Mouse (Mus musculus): ENCODE results near the gene Rapgef4. TPM values are rescaled to one million over a fixed set of nuclear protein-coding genes. Genes with fewer than 3 reads are reported as not detected.

Rapgef4 gene
- polyA plus RNA-seq, 1 experiment from 2014 or later: 2.9 TPM

DNA sequence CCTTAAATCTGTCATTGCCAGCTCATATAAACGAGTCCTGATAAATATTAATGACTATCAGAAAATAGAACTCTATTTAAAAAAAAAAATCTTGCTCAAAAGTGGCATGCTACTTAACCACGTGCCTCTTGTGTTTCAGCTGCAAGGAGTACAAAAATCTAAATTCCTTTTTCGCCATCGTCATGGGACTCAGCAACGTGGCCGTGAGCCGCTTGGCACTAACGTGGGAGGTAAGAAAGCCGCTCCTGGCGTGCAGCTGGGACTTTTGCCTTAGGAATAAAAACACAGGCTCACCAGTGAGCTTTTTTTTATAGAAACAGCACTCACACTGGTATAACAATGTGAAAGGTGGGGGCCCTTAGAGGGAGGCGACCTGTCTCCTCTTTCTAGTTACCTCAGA is 257.9 kb downstream of the Rapgef4 start:
- H3K4me1 ChIP-seq (replicated peaks; ENCODE audit: control insufficient read depth, insufficient read depth, low read length): no peaks in the 10 kb centered on the region
- ATAC-seq (ENCODE audit: low FRiP score) (no peak), DNase-seq (ENCODE audit: low spot score) (no peak)
- 77% methylated on average over 11 of the region's 11 CpGs for WGBS
- H3K27me3 ChIP-seq (ENCODE audit: control insufficient read depth, insufficient read depth, low read length): no peaks in the 10 kb centered on the region
- no peaks in the 10 kb centered on the region for H3K36me3 ChIP-seq (ENCODE audit: control insufficient read depth, insufficient read depth, low read length)
- no peak overlapping the region for H3K4me2 ChIP-seq (replicated peaks; ENCODE audit: low read depth, low read length)
- no peak overlapping the region for H3K9ac ChIP-seq (ENCODE audit: low read depth, low read length)
- H3K4me3 ChIP-seq (ENCODE audit: low read depth, low read length): no peak overlapping the region
- H3K9me3 ChIP-seq (ENCODE audit: control insufficient read depth, low read length): no peaks in the 10 kb centered on the region
- H3K27ac ChIP-seq (ENCODE audit: low read depth, low read length): no peak overlapping the region

DNA sequence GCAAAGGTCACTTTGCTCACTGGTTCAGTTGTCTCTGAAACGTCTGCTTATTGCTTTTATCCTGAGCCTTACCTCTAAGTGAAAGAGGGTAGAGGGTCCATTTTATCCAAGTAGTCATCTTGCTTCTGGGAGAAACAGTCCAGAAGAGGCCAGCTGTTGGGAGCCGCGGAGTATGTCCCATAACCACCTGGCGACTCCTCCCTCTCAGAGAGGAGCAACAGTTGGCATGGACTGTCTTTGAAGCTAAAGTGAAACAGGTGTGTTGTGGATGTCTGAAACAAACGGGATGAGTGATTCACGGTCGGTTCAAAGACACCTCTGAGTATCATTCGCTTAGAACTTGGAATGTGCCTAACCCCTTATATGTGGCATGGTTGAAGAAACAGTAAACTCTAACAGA is 258.4 kb downstream of the Rapgef4 start:
- Histone ChIP-seq H3K9me3 (ENCODE audit: control insufficient read depth, low read length) (no peaks in the 10 kb centered on the region), H3K27ac (ENCODE audit: low read depth, low read length) (no peak overlapping the region), H3K4me3 (ENCODE audit: low read depth, low read length) (no peak overlapping the region), H3K36me3 (ENCODE audit: control insufficient read depth, insufficient read depth, low read length) (no peaks in the 10 kb centered on the region), H3K4me1 (replicated peaks; ENCODE audit: control insufficient read depth, insufficient read depth, low read length) (no peaks in the 10 kb centered on the region), H3K4me2 (replicated peaks; ENCODE audit: low read depth, low read length) (no peak overlapping the region), H3K27me3 (ENCODE audit: control insufficient read depth, insufficient read depth, low read length) (no peaks in the 10 kb centered on the region), H3K9ac (ENCODE audit: low read depth, low read length) (no peak overlapping the region)
- DNase-seq (ENCODE audit: low spot score) (no peak), ATAC-seq (ENCODE audit: low FRiP score) (no peak)
- 87% methylated on average over 8 of the region's 8 CpGs for WGBS

DNA sequence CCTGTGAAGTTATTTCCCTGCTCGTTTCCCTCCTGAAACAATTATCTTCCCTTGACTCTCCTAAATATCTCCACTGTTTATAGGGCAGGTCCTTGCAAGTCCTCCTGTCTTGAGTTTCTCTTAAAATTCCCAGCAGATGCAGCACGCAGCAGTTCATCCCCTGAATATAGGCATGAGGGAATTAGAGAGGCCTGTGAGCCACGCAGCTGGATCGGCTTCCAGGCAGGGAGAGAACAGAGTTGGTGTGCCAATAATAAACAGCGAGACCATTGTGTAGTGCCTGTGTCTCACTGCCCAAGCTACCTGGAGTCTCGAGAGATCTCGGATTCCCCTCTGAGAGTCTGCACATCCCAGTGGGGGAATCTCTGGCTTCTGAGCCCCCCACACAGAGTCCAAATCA is 259.0 kb downstream of the Rapgef4 start:
- Histone ChIP-seq H3K4me2 (replicated peaks; ENCODE audit: low read depth, low read length) (no peak overlapping the region), H3K36me3 (ENCODE audit: control insufficient read depth, insufficient read depth, low read length) (no peaks in the 10 kb centered on the region), H3K27ac (ENCODE audit: low read depth, low read length) (no peak overlapping the region), H3K9ac (ENCODE audit: low read depth, low read length) (no peak overlapping the region), H3K9me3 (ENCODE audit: control insufficient read depth, low read length) (no peaks in the 10 kb centered on the region), H3K4me1 (replicated peaks; ENCODE audit: control insufficient read depth, insufficient read depth, low read length) (no peaks in the 10 kb centered on the region), H3K27me3 (ENCODE audit: control insufficient read depth, insufficient read depth, low read length) (no peaks in the 10 kb centered on the region), H3K4me3 (ENCODE audit: low read depth, low read length) (no peak overlapping the region)
- no peak for DNase-seq (ENCODE audit: low spot score)
- no peak for ATAC-seq (ENCODE audit: low FRiP score)
- 68% methylated on average over 7 of the region's 7 CpGs for WGBS

DNA sequence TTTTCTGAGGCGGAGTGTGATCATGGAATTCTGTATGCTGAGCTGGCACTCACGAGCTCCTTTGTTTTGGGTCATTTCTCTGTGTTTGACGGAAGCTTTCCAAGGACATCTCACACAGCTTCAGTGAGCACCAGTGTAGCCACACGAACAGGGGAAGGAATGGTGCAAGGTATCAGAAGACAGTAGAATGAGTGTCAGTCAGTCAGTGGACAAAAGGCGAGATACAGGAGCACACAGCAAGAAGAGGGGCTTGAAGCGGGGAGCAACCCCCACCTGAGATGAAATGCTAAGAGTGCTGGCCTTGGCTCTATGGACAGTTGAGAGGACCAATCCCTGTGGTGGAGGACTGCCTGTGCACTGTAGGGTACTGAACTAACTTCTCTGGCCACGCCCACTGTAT is 259.7 kb downstream of the Rapgef4 start:
- Histone ChIP-seq H3K27ac (ENCODE audit: low read depth, low read length) (no peak overlapping the region), H3K4me2 (replicated peaks; ENCODE audit: low read depth, low read length) (no peak overlapping the region), H3K9me3 (ENCODE audit: control insufficient read depth, low read length) (no peaks in the 10 kb centered on the region), H3K36me3 (ENCODE audit: control insufficient read depth, insufficient read depth, low read length) (no peaks in the 10 kb centered on the region), H3K4me1 (replicated peaks; ENCODE audit: control insufficient read depth, insufficient read depth, low read length) (no peaks in the 10 kb centered on the region), H3K27me3 (ENCODE audit: control insufficient read depth, insufficient read depth, low read length) (no peaks in the 10 kb centered on the region), H3K4me3 (ENCODE audit: low read depth, low read length) (no peak overlapping the region), H3K9ac (ENCODE audit: low read depth, low read length) (no peak overlapping the region)
- ATAC-seq (ENCODE audit: low FRiP score): no peak
- no peak for DNase-seq (ENCODE audit: low spot score)
- 81% methylated on average over 7 of the region's 7 CpGs for WGBS

DNA sequence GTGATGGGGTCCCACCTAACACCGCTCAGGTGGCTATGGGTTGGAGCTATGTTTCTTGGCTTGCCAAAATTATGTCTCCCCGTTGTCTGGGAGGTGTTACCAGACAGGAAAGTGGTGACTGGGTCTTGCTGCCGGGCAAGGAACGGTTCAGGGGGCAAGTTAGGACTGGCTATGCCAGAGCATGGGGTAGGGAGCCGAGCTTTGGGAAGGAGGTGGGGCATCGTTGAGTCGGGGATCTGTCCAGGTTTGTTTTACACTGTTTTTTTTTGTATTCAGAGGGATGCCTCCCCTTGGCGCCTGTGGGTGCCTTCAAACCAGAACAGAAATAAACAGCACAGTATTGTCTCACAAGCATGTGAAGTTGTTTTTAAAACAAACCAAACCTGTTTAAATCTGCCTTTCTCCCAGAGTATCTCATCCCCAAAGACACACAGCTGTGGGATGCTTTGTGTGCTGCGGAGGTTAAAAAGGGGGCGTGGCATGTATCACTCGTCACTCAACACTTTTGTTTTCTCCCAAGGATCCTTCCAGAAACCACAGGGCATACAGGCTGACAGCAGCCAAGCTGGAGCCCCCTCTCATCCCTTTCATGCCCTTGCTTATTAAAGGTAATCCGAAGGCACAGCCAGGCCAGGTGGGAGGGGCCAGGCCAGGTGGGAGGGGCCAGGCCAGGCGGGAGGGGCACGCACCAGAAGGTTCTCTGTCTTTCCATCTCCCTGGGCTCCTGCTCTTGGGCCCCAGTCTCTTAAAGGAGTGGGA is 260.9 kb downstream of the Rapgef4 start:
- peak overlapping the region; percentile 8; the same call in 1 of the 2 replicates for H3K4me2 ChIP-seq (replicated peaks; ENCODE audit: low read depth, low read length)
- H3K27me3 ChIP-seq (ENCODE audit: control insufficient read depth, insufficient read depth, low read length): no peaks in the 10 kb centered on the region
- no peaks in the 10 kb centered on the region for H3K36me3 ChIP-seq (ENCODE audit: control insufficient read depth, insufficient read depth, low read length)
- no peak overlapping the region for H3K9ac ChIP-seq (ENCODE audit: low read depth, low read length)
- no peaks in the 10 kb centered on the region for H3K9me3 ChIP-seq (ENCODE audit: control insufficient read depth, low read length)
- 51% methylated on average over 14 of the region's 14 CpGs for WGBS
- H3K4me1 ChIP-seq (replicated peaks; ENCODE audit: control insufficient read depth, insufficient read depth, low read length): no peaks in the 10 kb centered on the region
- DNase-seq (ENCODE audit: low spot score): peak; percentile 22
- no peak overlapping the region for H3K4me3 ChIP-seq (ENCODE audit: low read depth, low read length)
- H3K27ac ChIP-seq (ENCODE audit: low read depth, low read length): no peak overlapping the region
- no peak for ATAC-seq (ENCODE audit: low FRiP score)

DNA sequence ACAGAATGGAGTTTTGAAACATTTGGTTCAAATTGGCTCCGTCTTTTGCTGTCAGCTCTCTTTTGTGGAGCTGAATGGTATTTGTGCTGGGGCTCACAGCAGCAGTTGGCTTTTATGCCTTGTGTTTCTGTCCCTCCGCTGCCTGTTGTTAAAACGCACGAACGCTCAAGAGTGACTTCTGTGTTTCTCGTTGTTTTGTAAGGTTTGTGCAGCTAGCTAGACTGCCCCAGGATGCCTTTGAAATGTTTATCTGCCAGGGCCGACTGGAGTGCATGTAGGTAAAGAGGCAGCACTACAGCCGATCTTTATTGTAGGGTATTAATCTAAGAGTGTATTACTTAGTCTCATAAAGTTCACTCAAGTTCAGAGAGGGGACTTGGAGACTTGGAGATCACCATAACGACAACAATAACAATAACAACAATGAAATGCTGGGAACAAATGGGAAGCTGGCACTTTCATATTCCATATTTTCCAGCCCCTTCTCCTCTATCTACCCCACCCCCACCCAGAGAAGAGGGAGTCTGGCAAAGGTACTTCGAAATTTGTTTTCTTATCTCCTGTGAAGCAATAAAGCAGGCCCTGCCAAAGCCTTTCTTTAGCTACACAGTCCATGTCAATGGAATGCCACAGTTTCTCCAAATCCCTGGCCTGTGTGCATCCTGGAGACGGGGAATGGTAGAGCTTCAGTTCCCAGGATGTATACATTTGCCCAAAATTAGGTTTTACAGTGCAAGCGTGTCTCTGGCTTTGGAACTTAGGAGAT is 262.1 kb downstream of the Rapgef4 start:
- Histone ChIP-seq H3K36me3 (ENCODE audit: control insufficient read depth, insufficient read depth, low read length) (no peaks in the 10 kb centered on the region), H3K9ac (ENCODE audit: low read depth, low read length) (no peak overlapping the region), H3K4me1 (replicated peaks; ENCODE audit: control insufficient read depth, insufficient read depth, low read length) (no peaks in the 10 kb centered on the region), H3K9me3 (ENCODE audit: control insufficient read depth, low read length) (no peaks in the 10 kb centered on the region), H3K4me3 (ENCODE audit: low read depth, low read length) (no peak overlapping the region), H3K4me2 (replicated peaks; ENCODE audit: low read depth, low read length) (no peak overlapping the region), H3K27me3 (ENCODE audit: control insufficient read depth, insufficient read depth, low read length) (no peaks in the 10 kb centered on the region), H3K27ac (ENCODE audit: low read depth, low read length) (no peak overlapping the region)
- 39% methylated on average over 12 of the region's 12 CpGs for WGBS
- no peak for DNase-seq (ENCODE audit: low spot score)
- no peak for ATAC-seq (ENCODE audit: low FRiP score)

DNA sequence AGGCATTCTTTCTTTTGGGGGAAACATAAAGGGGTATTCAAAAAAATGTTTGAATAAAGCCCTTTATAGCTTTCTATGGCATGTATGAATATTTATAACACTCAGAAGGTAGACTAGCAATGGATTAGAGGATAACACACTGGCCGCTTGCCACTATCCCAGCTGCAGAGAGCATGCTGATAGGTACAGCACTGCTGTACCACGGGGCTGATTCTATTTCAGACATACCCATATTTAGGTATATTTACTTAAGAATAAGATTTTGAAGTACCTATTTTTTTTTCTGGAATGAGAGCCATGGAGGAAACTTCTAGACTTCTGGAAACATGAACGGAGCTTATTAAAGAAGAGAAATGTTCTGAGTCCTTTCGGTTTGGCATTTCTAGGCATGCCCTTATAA is 264.6 kb downstream of the Rapgef4 start:
- Histone ChIP-seq H3K9me3 (ENCODE audit: control insufficient read depth, low read length) (no peaks in the 10 kb centered on the region), H3K27ac (ENCODE audit: low read depth, low read length) (no peak overlapping the region), H3K27me3 (ENCODE audit: control insufficient read depth, insufficient read depth, low read length) (no peaks in the 10 kb centered on the region), H3K4me3 (ENCODE audit: low read depth, low read length) (no peak overlapping the region), H3K4me1 (replicated peaks; ENCODE audit: control insufficient read depth, insufficient read depth, low read length) (no peaks in the 10 kb centered on the region), H3K9ac (ENCODE audit: low read depth, low read length) (no peak overlapping the region), H3K36me3 (ENCODE audit: control insufficient read depth, insufficient read depth, low read length) (no peaks in the 10 kb centered on the region), H3K4me2 (replicated peaks; ENCODE audit: low read depth, low read length) (no peak overlapping the region)
- DNase-seq (ENCODE audit: low spot score) (no peak), ATAC-seq (ENCODE audit: low FRiP score) (no peak)
- 90% methylated on average over 4 of the region's 4 CpGs for WGBS

DNA sequence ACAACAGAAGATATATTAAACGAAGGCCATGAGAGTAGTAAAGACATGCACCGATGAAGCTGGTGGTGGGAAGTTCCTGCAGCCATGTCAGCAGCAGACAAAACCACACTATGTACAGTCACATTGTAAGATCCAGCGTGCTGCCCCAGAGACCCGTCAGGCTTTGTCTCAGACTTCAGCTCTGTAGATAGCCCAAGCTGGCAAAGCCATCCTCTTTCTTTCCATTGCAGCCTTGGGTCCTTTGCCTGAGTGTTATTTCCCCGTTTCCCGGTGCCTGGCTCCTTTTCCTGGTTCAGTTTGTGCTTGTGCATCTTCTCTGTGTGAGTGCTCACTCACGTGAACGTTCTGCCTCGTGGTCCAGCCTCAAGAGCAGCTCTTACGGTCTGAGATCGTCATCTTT is 265.3 kb downstream of the Rapgef4 start:
- Histone ChIP-seq H3K36me3 (ENCODE audit: control insufficient read depth, insufficient read depth, low read length) (no peaks in the 10 kb centered on the region), H3K4me2 (replicated peaks; ENCODE audit: low read depth, low read length) (no peak overlapping the region), H3K4me1 (replicated peaks; ENCODE audit: control insufficient read depth, insufficient read depth, low read length) (no peaks in the 10 kb centered on the region), H3K27me3 (ENCODE audit: control insufficient read depth, insufficient read depth, low read length) (no peaks in the 10 kb centered on the region), H3K27ac (ENCODE audit: low read depth, low read length) (no peak overlapping the region), H3K9me3 (ENCODE audit: control insufficient read depth, low read length) (no peaks in the 10 kb centered on the region), H3K9ac (ENCODE audit: low read depth, low read length) (no peak overlapping the region), H3K4me3 (ENCODE audit: low read depth, low read length) (no peak overlapping the region)
- no peak for DNase-seq (ENCODE audit: low spot score)
- 91% methylated on average over 11 of the region's 11 CpGs for WGBS
- ATAC-seq (ENCODE audit: low FRiP score): no peak

DNA sequence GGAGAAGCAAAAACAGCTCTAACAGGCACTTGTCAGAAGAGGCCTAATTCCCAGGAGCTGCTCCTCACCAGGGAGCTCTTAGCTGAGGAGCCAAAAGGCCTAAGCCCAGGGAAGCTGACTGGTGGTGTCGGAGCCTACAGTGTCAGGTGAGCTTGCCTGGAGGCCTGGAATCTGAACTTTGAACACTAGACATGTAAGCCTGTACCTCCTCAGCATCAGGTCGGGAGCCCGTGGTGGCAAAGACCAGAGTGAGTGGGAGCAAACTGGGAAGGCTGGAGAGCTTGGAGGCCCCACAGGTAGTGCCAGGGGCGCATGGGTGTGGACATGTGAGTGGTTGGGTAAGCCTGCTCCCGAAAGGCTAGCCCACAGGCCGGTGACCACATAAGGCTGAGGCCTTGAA is 266.8 kb downstream of the Rapgef4 start:
- Histone ChIP-seq H3K36me3 (ENCODE audit: control insufficient read depth, insufficient read depth, low read length) (no peaks in the 10 kb centered on the region), H3K4me3 (ENCODE audit: low read depth, low read length) (no peak overlapping the region), H3K4me1 (replicated peaks; ENCODE audit: control insufficient read depth, insufficient read depth, low read length) (no peaks in the 10 kb centered on the region), H3K27ac (ENCODE audit: low read depth, low read length) (no peak overlapping the region), H3K9me3 (ENCODE audit: control insufficient read depth, low read length) (no peaks in the 10 kb centered on the region), H3K9ac (ENCODE audit: low read depth, low read length) (no peak overlapping the region), H3K4me2 (replicated peaks; ENCODE audit: low read depth, low read length) (no peak overlapping the region), H3K27me3 (ENCODE audit: control insufficient read depth, insufficient read depth, low read length) (no peaks in the 10 kb centered on the region)
- 87% methylated on average over 6 of the region's 6 CpGs for WGBS
- DNase-seq (ENCODE audit: low spot score): no peak
- no peak for ATAC-seq (ENCODE audit: low FRiP score)

Data from hindbrain, embryonic 11.5 days (tissue).